Mouse (Mus musculus) lung, embryonic 14.5 days (tissue): ENCODE results near the gene Fhl2. TPM values are rescaled to one million over a fixed set of nuclear protein-coding genes. Genes with fewer than 3 reads are reported as not detected.
A peak's percentile ranks its signal among the peaks of the same experiment; 100 is the strongest.
"Not testable (repeated sequence)": the region's sequence is repeated elsewhere in the genome, so short reads cannot be mapped to it uniquely, and the experiment has no call there.

Source experiments
- ATAC-seq: fragments of 200-750 bp; cut with Nextera tagmentation; 2 replicates; pipeline ENCODE4 v1.8.0; 2017; ENCODE audit warnings: mild to moderate bottlenecking, moderate TSS enrichment, moderate library complexity; ENCODE audit not compliant: insufficient read depth
- DNase-seq: peaks from one replicate; pipeline ENCODE4 v3.0.0-alpha.2; 2015
- H3K27ac ChIP-seq: fragments of 300-500 bp; sonication (generic); 2 replicates; pipeline ENCODE4 v1.5.1; 2014; ENCODE audit warnings: low read depth, mild to moderate bottlenecking, moderate library complexity
- H3K27me3 ChIP-seq: fragments of 300-500 bp; sonication (generic); 2 replicates; pipeline ENCODE4 v1.6.1; 2014; ENCODE audit warnings: low read length, control low read depth; ENCODE audit not compliant: insufficient read depth
- H3K36me3 ChIP-seq: fragments of 300-500 bp; sonication (generic); 2 replicates; pipeline ENCODE4 v1.6.1; 2014; ENCODE audit warnings: control low read depth; ENCODE audit not compliant: insufficient read depth
- H3K4me1 ChIP-seq: fragments of 300-500 bp; sonication (generic); 2 replicates; pipeline ENCODE4 v1.6.1; 2014; ENCODE audit warnings: antibody characterized with exemption, control low read depth; ENCODE audit not compliant: insufficient read depth
- H3K4me2 ChIP-seq: fragments of 300-500 bp; sonication (generic); 2 replicates; pipeline ENCODE4 v1.6.1; 2014; ENCODE audit warnings: mild to moderate bottlenecking
- H3K4me3 ChIP-seq: fragments of 300-500 bp; sonication (generic); 2 replicates; pipeline ENCODE4 v1.5.1; 2014; ENCODE audit warnings: low read depth, low read length
- H3K9ac ChIP-seq: fragments of 300-500 bp; sonication (generic); 2 replicates; pipeline ENCODE4 v1.6.1; 2014
- H3K9me3 ChIP-seq: fragments of 300-500 bp; sonication (generic); 2 replicates; pipeline ENCODE4 v1.6.1; 2016; ENCODE audit warnings: low read depth, low read length, control low read depth
- CTCF ChIP-seq: IDR thresholded peaks from 2 replicates; pipeline ENCODE4 v1.5.1; 2016; ENCODE audit warnings: antibody characterized with exemption, low read depth
- WGBS: fragments of 180-500 bp; shearing (Covaris S2); extraction: QIAGEN DNeasy Blood & Tissue Kit; methylation state at CpG from one replicate; pipeline ENCODE4 v1.1.7; 2014; 5-methylcytosine and 5-hydroxymethylcytosine counted together
- polyA plus RNA-seq: library from polyadenylated mRNA; unstranded; fragments of >200 nt; fragmentation: Nextera tagmentation; extraction: Ambion mirVana; gene quantifications from 2 replicates; pipeline ENCODE4 v1.2.1, GENCODE M21; 2014

The Fhl2 gene
- polyA plus RNA-seq, 1 experiment from 2014 or later: 30.1 TPM

- Histone ChIP-seq H3K9me3 (no peaks in the 10 kb centered on the region), H3K27ac (no peak overlapping the region), H3K36me3 (no peaks in the 10 kb centered on the region), H3K27me3 (no peaks in the 10 kb centered on the region), H3K4me2 (no peak overlapping the region), H3K4me3 (no peak overlapping the region), H3K4me1 (no peaks in the 10 kb centered on the region), H3K9ac (no peak overlapping the region)
- TF ChIP-seq CTCF: no peak
- 74% methylated on average over 10 of the region's 10 CpGs for WGBS
- DNase-seq: no peak
- no peak for ATAC-seq
These were observed 4.3 kb downstream of the Fhl2 start for GRCm38 (mm10) chr1:43192471-43192870.

GRCm38 (mm10) chr1:43191078-43191477 lies 5.7 kb downstream of the Fhl2 start:
- H3K27ac ChIP-seq: no peak overlapping the region
- H3K9me3 ChIP-seq: no peaks in the 10 kb centered on the region
- H3K4me3 ChIP-seq: no peak overlapping the region
- no peaks in the 10 kb centered on the region for H3K27me3 ChIP-seq
- WGBS: 79% methylated on average over 8 of the region's 8 CpGs
- ATAC-seq (no peak), DNase-seq (no peak)
- no peak overlapping the region for H3K9ac ChIP-seq
- H3K4me1 ChIP-seq: no peaks in the 10 kb centered on the region
- H3K4me2 ChIP-seq: no peak overlapping the region
- H3K36me3 ChIP-seq: no peaks in the 10 kb centered on the region
- TF ChIP-seq CTCF: no peak

DNA sequence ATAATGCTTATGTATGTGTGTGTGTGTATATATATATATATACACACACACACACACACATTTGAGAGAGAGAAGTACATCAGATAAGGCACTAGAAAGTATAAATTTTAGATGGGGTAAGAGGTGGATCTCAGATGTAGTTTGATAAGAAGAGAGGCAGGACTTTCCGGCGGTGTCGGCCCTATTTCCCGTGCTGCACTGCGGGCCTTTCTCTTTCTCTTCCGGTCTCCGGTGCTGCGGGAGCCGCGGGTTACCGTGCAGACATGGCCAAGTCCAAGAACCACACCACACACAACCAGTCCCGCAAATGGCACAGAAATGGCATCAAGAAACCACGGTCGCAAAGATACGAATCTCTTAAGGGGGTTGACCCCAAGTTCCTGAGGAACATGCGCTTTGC lies 7.9 kb downstream of the Fhl2 start:
- H3K36me3 ChIP-seq, H3K4me3 ChIP-seq, H3K27me3 ChIP-seq, H3K4me1 ChIP-seq, H3K9ac ChIP-seq, DNase-seq, H3K9me3 ChIP-seq, H3K4me2 ChIP-seq, ATAC-seq, H3K27ac ChIP-seq: not testable (repeated sequence)
- 96% methylated on average over 11 of the region's 16 CpGs for WGBS

GRCm38 (mm10) chr1:43186334-43186733 lies 10.4 kb downstream of the Fhl2 start:
- no peak overlapping the region for H3K4me2 ChIP-seq
- H3K9me3 ChIP-seq: no peaks in the 10 kb centered on the region
- no peak for DNase-seq
- no peak overlapping the region for H3K9ac ChIP-seq
- no peak for TF ChIP-seq CTCF
- no peak overlapping the region for H3K27ac ChIP-seq
- no peak overlapping the region for H3K4me3 ChIP-seq
- no peaks in the 10 kb centered on the region for H3K36me3 ChIP-seq
- ATAC-seq: no peak
- no peaks in the 10 kb centered on the region for H3K27me3 ChIP-seq
- no peaks in the 10 kb centered on the region for H3K4me1 ChIP-seq
- WGBS: 22% methylated on average over 7 of the region's 7 CpGs

- ATAC-seq: no peak
- WGBS: 66% methylated on average over 6 of the region's 6 CpGs
- TF ChIP-seq CTCF: no peak
These were observed 15.9 kb downstream of the Fhl2 start for GRCm38 (mm10) chr1:43180912-43181311.

DNA sequence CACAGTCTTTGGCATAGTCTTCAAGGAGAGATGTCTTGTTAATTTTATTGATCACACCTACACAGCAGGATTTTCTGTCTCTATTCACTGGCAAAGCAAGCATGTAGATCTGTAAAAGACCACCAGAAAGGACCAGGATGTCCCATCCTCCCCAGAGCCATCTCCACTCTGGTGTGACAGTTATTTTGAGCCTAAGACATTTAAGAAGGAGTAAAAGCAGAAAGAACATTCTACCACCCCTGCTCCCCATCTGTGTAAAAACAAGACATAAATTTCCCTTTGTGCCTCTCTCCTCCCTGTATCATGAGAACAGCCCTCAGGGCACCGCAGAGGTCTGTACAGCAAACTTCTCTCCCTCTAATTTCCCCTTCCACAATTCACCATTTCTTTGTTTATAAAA lies 18.0 kb downstream of the Fhl2 start:
- no peak for TF ChIP-seq CTCF
- no peak for ATAC-seq
- H3K9me3 ChIP-seq: no peaks in the 10 kb centered on the region
- H3K36me3 ChIP-seq: no peaks in the 10 kb centered on the region
- 59% methylated on average over 1 of the region's 1 CpGs for WGBS
- no peak overlapping the region for H3K9ac ChIP-seq
- DNase-seq: no peak
- no peaks in the 10 kb centered on the region for H3K4me1 ChIP-seq
- no peak overlapping the region for H3K4me3 ChIP-seq
- H3K27me3 ChIP-seq: no peaks in the 10 kb centered on the region
- no peak overlapping the region for H3K4me2 ChIP-seq
- no peak overlapping the region for H3K27ac ChIP-seq

More at GRCm38 (mm10) chr1:43180912-43181311, 15.9 kb downstream of the Fhl2 start:
- no peak overlapping the region for H3K9ac ChIP-seq
- H3K27ac ChIP-seq: no peak overlapping the region
- no peaks in the 10 kb centered on the region for H3K27me3 ChIP-seq
- no peaks in the 10 kb centered on the region for H3K9me3 ChIP-seq
- H3K36me3 ChIP-seq: no peaks in the 10 kb centered on the region
- no peak overlapping the region for H3K4me3 ChIP-seq
- no peak overlapping the region for H3K4me2 ChIP-seq
- H3K4me1 ChIP-seq: no peaks in the 10 kb centered on the region
- no peak for DNase-seq

DNA sequence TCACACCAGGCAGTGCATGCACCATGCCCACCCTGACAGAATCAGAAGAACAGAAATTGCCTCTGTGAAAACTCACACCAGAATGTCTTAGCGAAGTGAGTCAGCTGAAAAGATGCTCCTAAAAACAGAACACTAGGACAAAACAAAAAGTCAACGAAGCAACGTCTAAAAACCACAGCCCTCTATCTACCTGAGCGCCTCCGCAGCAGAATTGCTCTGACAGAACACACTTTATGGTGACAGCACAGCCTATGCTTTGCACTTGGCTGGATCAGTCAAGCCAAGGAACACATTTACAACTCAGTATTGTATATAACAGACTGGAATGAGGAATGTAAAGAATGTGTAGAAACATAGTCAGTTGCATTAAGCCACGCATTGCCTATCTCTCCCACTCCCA lies 18.4 kb downstream of the Fhl2 start:
- 58% methylated on average over 6 of the region's 6 CpGs for WGBS

More for the DNA sequence above, 18.4 kb downstream of the Fhl2 start:
- Histone ChIP-seq H3K9ac (no peak overlapping the region), H3K36me3 (no peaks in the 10 kb centered on the region), H3K4me3 (no peak overlapping the region), H3K27me3 (no peaks in the 10 kb centered on the region), H3K9me3 (no peaks in the 10 kb centered on the region), H3K4me2 (no peak overlapping the region), H3K27ac (no peak overlapping the region), H3K4me1 (no peaks in the 10 kb centered on the region)
- ATAC-seq (peak; percentile 60; the same call in 1 of the 2 replicates), DNase-seq (peak; percentile 32)
- no peak for TF ChIP-seq CTCF
